Mouse (Mus musculus): ENCODE data around the gene 4930503B20Rik.

DNA sequence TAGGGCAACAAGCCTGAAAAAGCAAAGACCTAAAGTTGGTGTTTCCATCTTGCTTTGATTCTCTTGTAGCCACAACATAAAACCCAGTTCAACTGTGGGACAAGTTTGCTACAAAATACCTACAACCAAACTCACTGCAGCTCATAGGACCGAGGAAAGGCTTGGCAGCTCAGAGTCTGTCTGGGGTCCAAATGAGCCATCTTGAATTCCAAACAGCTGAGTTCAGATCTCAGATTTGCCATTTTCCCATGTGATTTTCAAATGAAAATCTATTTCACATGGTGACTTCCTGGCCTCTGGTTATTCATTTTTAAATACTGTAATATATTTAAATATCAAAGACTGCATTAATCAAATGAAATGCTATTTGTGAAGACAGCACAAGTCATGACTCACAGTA lies 24.0 kb upstream of the 4930503B20Rik start:
- TF ChIP-seq GATA1 (IDR thresholded peaks at IDR 0.05; ENCODE audit: low read length) = no peak
- TF ChIP-seq TAL1 (IDR thresholded peaks at IDR 0.05; ENCODE audit: low read length) = no peak
